Mouse (Mus musculus) gastrocnemius, adult 8-10 months (tissue): ENCODE data around the gene Hivep2. TPM values are rescaled to one million over a fixed set of nuclear protein-coding genes. Genes with fewer than 3 reads are reported as not detected.

Source experiments
- DNase-seq, 2 experiments: peaks; one replicate each; pipeline ENCODE4 v3.0.0; 2022; ENCODE audit warnings: low spot score in 2 of 2
- total RNA-seq, 4 experiments: library from RNA; stranded (reverse); gene quantifications; 2 replicates each; pipeline ENCODE4 v1.2.4; 2022

Hivep2 gene
- 10 to 100 TPM; 41.4 to 60.4 (median 54.1) TPM for total RNA-seq

- peak; percentile 36 to 47 for DNase-seq
Measured at GRCm38 (mm10) chr10:13965974-13966829, at the start of gene Hivep2. Hivep2 (plus strand) TSS chr10:13966075.

- peak; percentile 14 to 25 for DNase-seq
Measured at GRCm38 (mm10) chr10:13916645-13917342, 49.1 kb upstream of the Hivep2 start.

GRCm38 (mm10) chr10:13921641-13922385 lies 44.1 kb upstream of the Hivep2 start:
- no peak for DNase-seq

- DNase-seq, result no peak
Measured at GRCm38 (mm10) chr10:13929306-13929705, 36.6 kb upstream of the Hivep2 start.

GRCm38 (mm10) chr10:13932147-13932546 lies 33.7 kb upstream of the Hivep2 start:
- no peak for DNase-seq

- no peak for DNase-seq
Measured at GRCm38 (mm10) chr10:13933320-13933719, 32.6 kb upstream of the Hivep2 start.

- no peak for DNase-seq
Measured at GRCm38 (mm10) chr10:13935646-13936045, 30.2 kb upstream of the Hivep2 start.

- DNase-seq, result no peak
Measured at GRCm38 (mm10) chr10:13941406-13941805, 24.5 kb upstream of the Hivep2 start.

- DNase-seq, result no peak
Measured at GRCm38 (mm10) chr10:13943706-13944105, 22.2 kb upstream of the Hivep2 start.

GRCm38 (mm10) chr10:13946498-13946897 lies 19.4 kb upstream of the Hivep2 start:
- DNase-seq, result no peak

- no peak for DNase-seq
Measured at GRCm38 (mm10) chr10:13962965-13963364, 2.9 kb upstream of the Hivep2 start.

GRCm38 (mm10) chr10:13963908-13964500 lies 1.9 kb upstream of the Hivep2 start:
- DNase-seq, result no peak

GRCm38 (mm10) chr10:13964501-13965281 lies 1.2 kb upstream of the Hivep2 start:
- peak; percentile 94 to 96 for DNase-seq

GRCm38 (mm10) chr10:13965316-13965973 lies 430 bp upstream of the Hivep2 start:
- DNase-seq, result peak; percentile 89 to 91

- DNase-seq, result peak; percentile 56 to 73
Measured at GRCm38 (mm10) chr10:13966830-13967450, 1.1 kb downstream of the Hivep2 start.

- DNase-seq, result peak; percentile 71 to 82
Measured at GRCm38 (mm10) chr10:13967451-13968233, 1.8 kb downstream of the Hivep2 start.

GRCm38 (mm10) chr10:13968234-13968555 lies 2.3 kb downstream of the Hivep2 start:
- no peak for DNase-seq

- DNase-seq, result no peak
Measured at GRCm38 (mm10) chr10:13968989-13969388, 3.1 kb downstream of the Hivep2 start.

GRCm38 (mm10) chr10:13970321-13970720 lies 4.4 kb downstream of the Hivep2 start:
- DNase-seq, result no peak
